Mouse (Mus musculus) brain, embryonic 14.5 days (tissue): ENCODE results near the gene Sertad1. TPM values are rescaled to one million over a fixed set of nuclear protein-coding genes. Genes with fewer than 3 reads are reported as not detected.
A peak's percentile ranks its signal among the peaks of the same experiment; 100 is the strongest.

Experiments used
- DNase-seq: peaks from one replicate; pipeline ENCODE4 v3.0.0-alpha.2; 2011; ENCODE audit warnings: low read depth
- CTCF ChIP-seq: fragments of 200-500 bp; IDR thresholded peaks from 2 replicates; pipeline ENCODE4 v1.5.1; 2012; ENCODE audit warnings: inconsistent platforms, mild to moderate bottlenecking, moderate library complexity, borderline replicate concordance; ENCODE audit not compliant: insufficient read depth, insufficient read length; ENCODE audit errors: extremely low read depth
- POLR2A ChIP-seq: fragments of 200-500 bp; IDR thresholded peaks from 2 replicates; pipeline ENCODE4 v1.6.1; 2012; ENCODE audit warnings: mild to moderate bottlenecking, inconsistent platforms, borderline replicate concordance; ENCODE audit not compliant: poor library complexity, insufficient read depth, insufficient read length, severe bottlenecking; ENCODE audit errors: extremely low read depth
- polyA plus RNA-seq: library from polyadenylated mRNA; depleted of rRNA; stranded (reverse); fragments of >200 nt; gene quantifications from 2 replicates; pipeline ENCODE4 v1.2.3, GENCODE M21; 2012

Gene Sertad1
- polyA plus RNA-seq, 1 experiment = 5.7 TPM

DNA sequence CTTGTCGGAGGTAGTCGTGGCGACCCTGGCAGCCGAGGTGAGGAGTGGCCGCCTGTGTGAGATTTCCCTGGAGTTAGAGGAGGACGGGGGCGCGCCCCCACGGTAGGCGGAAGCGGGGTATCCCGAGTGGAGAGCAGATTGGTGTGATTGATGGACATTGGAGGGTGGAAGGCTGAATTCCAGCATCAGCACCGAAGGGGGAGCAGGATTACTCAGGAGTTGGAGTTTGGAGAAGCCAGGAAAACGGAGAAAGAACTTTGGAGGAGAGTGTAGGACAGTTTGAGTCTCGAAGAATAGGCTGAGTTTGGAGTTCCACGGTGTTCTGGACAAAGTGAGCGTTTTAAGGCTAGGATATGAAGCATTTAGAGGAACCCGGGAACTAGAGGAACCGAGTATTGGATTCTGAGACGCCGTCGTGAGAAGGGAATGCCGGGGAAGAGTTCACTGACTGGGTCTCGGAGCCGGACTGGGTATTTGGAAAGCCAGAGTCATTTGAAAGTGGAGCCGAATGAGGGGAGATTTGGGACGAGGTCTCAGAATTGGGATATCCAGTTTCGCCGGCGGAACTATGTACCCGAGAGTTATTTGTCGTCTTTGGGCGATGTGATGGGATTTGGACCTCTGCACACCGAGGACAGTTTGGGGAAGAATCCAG is 12.7 kb upstream of the Sertad1 start:
- DNase-seq = no peak
- TF ChIP-seq CTCF = no peak

DNA sequence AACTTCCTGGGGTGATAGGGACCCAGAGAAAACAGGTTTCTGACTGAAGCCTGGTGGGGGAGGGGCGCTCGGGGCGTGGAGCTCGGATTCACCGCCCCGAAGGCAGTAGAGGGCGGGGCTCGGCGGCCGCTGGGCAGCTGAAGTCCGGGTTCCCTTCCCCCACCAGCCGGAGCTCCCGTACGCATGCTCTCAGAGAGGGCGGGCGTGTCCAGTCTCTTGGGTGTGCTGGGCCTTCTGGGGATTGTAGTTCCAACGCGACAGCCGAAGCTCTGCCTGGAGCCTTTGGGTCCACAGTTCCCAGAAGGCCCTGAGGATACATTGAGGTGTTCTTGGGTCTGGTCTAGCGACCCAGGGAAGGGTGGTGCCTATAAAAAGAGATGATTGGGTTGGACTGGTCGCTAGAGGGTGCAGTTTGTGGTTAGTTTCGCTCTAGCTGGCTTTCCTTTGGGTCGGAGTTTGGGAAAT is 12.2 kb upstream of the Sertad1 start:
- DNase-seq = peak; percentile 99
- TF ChIP-seq POLR2A = 0 out of 2 replicates have a peak, but pooled peaks have one; percentile 3
- TF ChIP-seq CTCF = peak; percentile 57; the same call in 1 of the 2 replicates

DNA sequence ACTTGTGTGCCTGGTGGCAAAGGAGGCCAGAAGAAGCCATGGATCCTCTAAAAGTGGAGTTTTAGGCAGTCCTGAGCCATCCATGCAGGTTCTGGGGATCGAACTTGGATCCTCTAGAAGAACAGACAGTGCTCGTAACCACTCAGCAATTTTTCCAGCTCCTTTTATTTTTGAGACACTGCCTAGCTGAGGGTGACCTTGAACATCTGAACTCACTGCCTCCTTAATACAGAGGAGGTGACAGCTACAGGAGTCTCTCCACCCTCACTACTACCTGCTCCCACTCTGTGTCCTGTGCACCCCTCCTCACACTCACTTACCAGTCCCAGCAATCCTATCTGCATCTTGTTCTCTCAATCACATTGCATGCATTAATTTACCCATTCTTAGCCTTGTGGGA is 11.1 kb upstream of the Sertad1 start:
- no peak for DNase-seq
- TF ChIP-seq CTCF = no peak
- no peak for TF ChIP-seq POLR2A

DNA sequence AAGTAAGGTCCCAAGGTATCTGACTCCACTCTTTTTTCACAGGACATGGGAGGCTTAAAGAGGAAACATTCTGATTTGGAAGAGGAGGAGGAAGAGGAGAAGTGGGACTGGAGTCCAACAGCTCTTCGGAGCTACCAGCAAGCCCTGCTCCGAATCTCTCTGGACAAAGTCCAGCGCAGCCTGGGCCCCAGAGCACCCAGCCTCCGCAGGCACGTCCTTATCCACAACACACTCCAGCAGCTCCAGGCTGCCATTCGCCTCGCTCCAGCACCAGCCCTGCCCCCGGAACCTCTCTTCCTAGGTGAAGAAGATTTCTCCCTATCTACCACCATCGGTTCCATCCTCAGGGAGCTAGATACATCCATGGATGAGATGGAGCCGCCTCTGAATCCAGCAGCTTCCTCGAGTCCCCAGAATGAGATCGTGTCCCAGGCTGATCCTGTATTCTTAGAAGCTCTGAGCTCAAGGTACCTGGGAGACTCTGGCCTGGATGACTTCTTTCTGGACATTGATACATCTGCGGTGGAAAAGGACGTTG is 10.5 kb upstream of the Sertad1 start:
- DNase-seq = no peak
- TF ChIP-seq CTCF (no peak), POLR2A (no peak)

DNA sequence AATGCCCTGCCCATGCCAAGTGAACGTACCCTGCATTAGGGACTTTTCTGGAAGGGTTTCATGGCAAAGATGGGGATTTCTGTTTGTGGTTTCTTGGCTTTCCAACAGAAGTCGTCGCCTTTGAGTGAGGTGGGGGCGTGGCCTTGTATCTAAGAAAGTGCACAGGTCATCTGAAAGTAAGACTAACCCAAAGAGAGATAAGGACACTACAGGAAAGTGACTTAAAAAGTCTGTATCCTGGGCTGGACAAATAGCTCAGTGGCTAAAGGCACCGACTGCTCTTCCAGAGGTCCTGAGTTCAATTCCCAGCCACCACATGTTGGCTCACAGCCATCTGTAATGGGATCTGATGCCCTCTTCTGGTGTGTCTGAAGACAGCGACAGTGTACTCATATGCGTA is 8.1 kb upstream of the Sertad1 start:
- DNase-seq = no peak
- TF ChIP-seq CTCF = no peak
- no peak for TF ChIP-seq POLR2A

DNA sequence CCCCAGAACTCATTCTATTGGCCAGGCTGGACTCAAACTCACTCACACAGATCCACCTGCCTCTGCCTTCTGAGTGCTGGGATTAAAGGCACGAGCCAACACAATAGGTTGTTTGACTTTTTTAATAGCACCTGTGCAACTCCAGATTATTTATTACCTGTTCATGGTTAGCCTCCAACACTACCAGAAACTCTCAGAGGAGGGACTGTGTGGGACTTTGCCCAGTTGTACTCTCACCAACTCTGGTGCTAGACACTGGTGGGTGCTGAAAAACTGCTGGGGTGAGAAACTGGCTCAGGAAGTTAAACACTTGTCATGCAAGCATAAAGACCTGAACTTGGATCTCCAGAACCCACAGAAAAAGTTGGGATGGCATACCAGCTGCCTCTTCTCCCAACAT is 7.0 kb upstream of the Sertad1 start:
- DNase-seq = no peak
- TF ChIP-seq POLR2A = no peak
- no peak for TF ChIP-seq CTCF

DNA sequence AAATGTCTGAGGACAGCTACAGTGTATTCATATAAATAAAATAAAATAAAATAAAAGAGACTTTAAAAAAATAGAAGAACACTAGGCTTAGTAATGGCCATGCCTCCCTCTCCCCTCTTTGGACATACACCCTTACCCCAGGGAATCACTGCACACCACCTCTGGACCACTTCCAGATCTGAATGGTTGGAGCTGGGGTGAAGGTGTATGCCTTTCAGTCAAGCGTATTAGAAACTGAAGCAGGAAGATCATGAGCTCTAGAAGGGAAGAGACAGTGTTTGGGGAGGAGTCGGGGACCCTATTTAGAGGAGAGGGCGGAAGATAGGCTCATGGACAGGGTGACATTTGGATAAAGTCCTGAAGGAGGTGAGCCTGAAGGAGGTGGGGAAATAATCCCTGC is 6.2 kb upstream of the Sertad1 start:
- TF ChIP-seq CTCF (no peak), POLR2A (no peak)
- no peak for DNase-seq

DNA sequence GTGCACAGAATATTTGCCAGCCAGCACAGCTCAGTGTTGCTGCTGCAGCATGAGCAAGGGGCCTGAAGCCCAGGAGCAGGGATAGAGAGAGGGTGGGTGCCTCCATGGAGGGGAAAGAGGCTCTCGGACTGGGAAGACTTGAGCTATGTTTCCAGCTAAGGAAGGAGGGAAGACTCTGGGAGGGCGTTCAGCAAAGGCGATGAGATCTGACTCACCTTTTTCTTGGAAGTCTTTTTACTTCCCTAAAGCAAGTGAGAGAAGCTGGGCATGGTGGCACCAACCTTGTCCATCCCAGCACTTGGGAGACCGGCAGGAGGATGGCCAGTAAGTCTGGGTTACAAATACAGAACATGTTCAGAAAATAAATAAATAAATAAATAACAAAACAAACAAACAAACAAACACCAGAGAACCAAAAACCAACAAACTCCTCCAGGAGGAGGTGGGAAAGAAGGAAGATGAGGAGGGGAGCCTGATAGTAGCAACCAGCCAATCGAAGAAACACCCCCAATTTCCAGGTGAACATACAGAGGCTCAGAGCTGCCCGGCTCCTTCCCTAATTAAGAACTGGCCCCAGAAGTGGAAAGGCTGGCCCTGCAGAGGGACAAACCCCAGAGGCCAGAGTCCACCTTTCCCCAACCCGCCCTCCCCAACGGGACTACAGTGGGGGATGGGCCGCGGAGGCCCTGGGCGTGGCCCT is 5.6 kb upstream of the Sertad1 start:
- TF ChIP-seq CTCF = no peak
- no peak for TF ChIP-seq POLR2A
- no peak for DNase-seq

DNA sequence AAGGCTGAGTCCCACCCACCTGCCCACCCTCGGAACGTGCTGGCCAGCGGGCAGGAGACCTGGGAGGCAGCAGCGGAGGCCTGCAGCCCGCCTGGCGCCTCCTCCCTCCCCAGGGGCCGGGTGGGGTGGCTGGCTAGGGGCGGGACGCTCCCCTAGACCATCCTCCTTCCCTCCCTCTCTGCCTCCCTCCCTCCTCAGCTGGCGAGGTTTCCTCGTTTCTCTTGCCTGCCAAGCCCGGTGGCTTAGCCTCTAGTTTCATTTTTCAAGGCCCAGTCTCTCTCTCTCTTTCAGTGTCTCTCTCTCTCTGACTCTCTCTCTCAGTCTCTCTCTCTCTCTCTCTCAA is 5.1 kb upstream of the Sertad1 start:
- DNase-seq = peak; percentile 85
- no peak for TF ChIP-seq CTCF

DNA sequence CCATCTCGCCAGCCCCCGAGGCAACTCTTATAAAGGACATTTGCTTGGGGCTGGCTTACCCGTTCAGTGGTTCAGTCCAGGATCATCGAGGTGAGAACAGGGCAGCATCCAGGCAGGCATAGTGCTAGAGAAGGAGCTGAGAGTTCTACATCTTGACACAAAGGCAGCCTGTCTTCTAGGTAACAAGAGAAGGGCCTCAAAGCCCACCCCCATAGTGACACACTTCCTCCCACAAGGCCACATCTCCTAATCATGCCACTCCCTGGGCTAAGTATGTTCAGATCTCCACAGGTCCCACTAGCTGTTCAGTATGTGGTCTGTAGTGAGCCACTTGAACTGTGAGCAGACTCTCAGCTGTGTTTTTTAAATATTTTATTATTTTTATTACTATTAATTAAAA is 2.9 kb upstream of the Sertad1 start:
- no peak for DNase-seq
- TF ChIP-seq CTCF (no peak), POLR2A (no peak)

DNA sequence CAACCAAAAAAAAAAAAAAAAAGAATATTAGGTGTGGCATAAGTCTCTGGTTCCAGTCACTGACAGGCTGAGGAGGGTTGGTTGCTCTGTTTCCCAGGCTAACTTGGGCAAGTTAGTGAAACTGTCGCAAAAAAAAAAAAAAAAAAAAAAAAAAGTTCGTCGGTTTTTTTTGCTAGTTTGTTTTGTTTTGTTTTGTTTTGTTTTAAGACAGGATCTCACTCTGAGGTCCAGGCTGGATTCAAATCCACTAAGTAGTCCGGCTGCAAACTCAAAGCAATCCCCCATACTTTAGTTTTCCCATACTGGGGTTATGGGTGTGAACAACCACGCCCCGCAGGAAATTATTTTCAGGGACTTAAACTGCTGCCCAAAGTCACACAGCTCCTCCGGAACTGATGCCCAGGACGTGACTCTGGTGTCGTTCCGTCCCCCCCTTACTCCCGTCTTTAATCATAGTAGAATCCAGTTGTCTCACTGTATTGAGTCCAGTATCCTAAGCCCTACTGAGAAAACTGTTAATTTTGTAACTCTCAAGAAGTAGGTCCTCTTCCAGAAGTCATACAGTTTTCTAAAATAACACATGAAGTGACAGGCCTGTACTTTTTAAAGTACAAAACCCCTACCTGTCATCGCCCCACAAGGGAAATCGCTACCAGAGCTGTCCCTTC is 474 bp upstream of the Sertad1 start:
- TF ChIP-seq CTCF (no peak), POLR2A (no peak)
- DNase-seq = no peak

DNA sequence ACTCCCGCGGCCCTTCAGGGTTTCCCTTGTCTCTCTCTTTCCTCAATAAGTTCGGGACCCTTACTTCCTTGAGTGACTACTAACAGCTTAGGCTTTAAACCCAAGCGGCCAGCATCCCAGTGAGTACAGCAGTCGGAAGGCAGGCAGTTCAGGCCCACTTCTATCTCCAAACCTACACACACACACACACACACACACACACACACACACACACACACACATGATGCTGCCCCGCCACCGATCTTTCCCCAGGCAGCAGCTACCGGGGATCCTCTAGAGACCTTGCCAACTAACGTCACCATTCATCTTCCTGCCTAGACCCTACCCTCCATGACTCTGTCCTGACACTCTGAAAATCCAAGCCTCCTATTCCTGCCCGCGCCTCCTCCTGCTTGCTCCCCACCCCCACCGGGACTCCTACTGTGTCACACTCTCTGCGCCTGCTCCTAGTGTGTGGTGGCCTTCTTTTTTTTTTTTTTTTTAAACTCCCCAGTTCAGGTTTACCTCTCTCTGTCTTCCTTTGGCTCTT is 1.1 kb downstream of the Sertad1 start:
- no peak for TF ChIP-seq POLR2A
- TF ChIP-seq CTCF = no peak

More for the DNA sequence above, 1.1 kb downstream of the Sertad1 start:
- DNase-seq = peak; percentile 15
